ENCODE assay signal across 37 mouse cellular contexts in the genomic region with DNA sequence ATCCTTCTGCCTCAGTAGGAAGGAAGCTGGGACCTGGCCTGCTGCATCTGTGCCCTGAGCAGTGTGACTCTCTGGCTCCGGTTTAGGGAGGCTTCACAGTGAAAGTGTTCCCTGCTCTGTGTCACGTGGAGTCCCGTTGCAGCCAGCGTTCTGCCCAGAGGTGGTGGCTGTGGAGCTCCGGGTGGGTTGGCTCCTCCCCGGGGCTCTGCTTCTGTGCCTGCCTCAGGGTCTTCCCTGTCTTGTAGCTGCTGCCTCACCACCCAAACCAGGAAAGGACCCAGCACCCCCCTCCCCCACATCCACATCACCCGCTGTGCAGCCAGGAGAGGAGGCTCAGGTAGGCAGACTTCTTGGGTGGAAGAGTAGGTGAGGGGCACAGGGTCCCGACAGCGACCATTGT. TPM values are rescaled to one million over a fixed set of nuclear protein-coding genes. Genes with fewer than 3 reads are reported as not detected.
"Had no signal": no experiment of that assay in that cellular context is flagged by ENCODE, and none has a peak within 500 bp of the region (broad histone marks: within the 10 kb centered on the region; RNA-seq: fewer than 3 reads in every experiment).

No protein-coding gene starts in this region.

- H3K9ac ChIP-seq: limb, embryonic 12.5 days; limb, embryonic 13.5 days; limb, embryonic 15.5 days; liver, embryonic 12.5 days; liver, embryonic 13.5 days; liver, embryonic 14.5 days; liver, embryonic 15.5 days; liver, postnatal 0 days; lung, embryonic 14.5 days; lung, embryonic 15.5 days; midbrain, embryonic 12.5 days; midbrain, embryonic 13.5 days; midbrain, embryonic 15.5 days; neural tube, embryonic 12.5 days had no signal

- H3K27me3 ChIP-seq: limb, embryonic 12.5 days; limb, embryonic 13.5 days; limb, embryonic 15.5 days; liver, embryonic 12.5 days; liver, embryonic 13.5 days; liver, embryonic 15.5 days; lung, embryonic 15.5 days; megakaryocyte, embryonic 14.5 days; midbrain, embryonic 12.5 days; midbrain, embryonic 13.5 days; midbrain, embryonic 15.5 days; neural tube, embryonic 12.5 days had no signal

- H3K9me3 ChIP-seq: limb, embryonic 10.5 days; limb, embryonic 12.5 days; limb, embryonic 13.5 days; limb, embryonic 15.5 days; liver, embryonic 12.5 days; liver, embryonic 13.5 days; liver, embryonic 15.5 days; lung, embryonic 15.5 days; megakaryocyte, embryonic 14.5 days; midbrain, embryonic 10.5 days; midbrain, embryonic 12.5 days; midbrain, embryonic 13.5 days; midbrain, embryonic 15.5 days; neural tube, embryonic 12.5 days had no signal

- H3K4me3 ChIP-seq: limb, embryonic 10.5 days; limb, embryonic 12.5 days; limb, embryonic 13.5 days; limb, embryonic 15.5 days; liver, embryonic 12.5 days; liver, embryonic 13.5 days; liver, embryonic 15.5 days; lung, embryonic 15.5 days; megakaryocyte, embryonic 14.5 days; midbrain, embryonic 10.5 days; midbrain, embryonic 12.5 days; midbrain, embryonic 13.5 days; midbrain, embryonic 15.5 days; myocyte; neural tube, embryonic 12.5 days had no signal

- H3K27ac ChIP-seq: limb, embryonic 10.5 days; limb, embryonic 12.5 days; limb, embryonic 13.5 days; limb, embryonic 15.5 days; liver, embryonic 12.5 days; liver, embryonic 13.5 days; liver, embryonic 14.5 days; liver, embryonic 15.5 days; lung, embryonic 15.5 days; macrophage; midbrain, embryonic 10.5 days; midbrain, embryonic 12.5 days; midbrain, embryonic 13.5 days; midbrain, embryonic 15.5 days; neural tube, embryonic 12.5 days had no signal

- ATAC-seq: liver, embryonic 12.5 days; liver, postnatal 0 days; lung, postnatal 0 days; midbrain, embryonic 13.5 days; midbrain, embryonic 15.5 days; midbrain, embryonic 16.5 days had no signal

- DNase-seq: left cerebral cortex, postnatal 4 days; liver; liver, embryonic 13.5 days; liver, postnatal 0 days; lung, adult 18-20 months; lung, adult 2 months; lung, embryonic 14.5 days; lung, postnatal 10 days; lung, postnatal 14 days; lung, postnatal 36 days; lung, postnatal 4 days; midbrain, embryonic 14.5 days had no signal

- H3K4me1 ChIP-seq: limb, embryonic 10.5 days; limb, embryonic 13.5 days; limb, embryonic 15.5 days; liver, embryonic 12.5 days; liver, embryonic 13.5 days; liver, embryonic 15.5 days; lung, embryonic 15.5 days; midbrain, embryonic 10.5 days; midbrain, embryonic 12.5 days; midbrain, embryonic 13.5 days; midbrain, embryonic 15.5 days had no signal

- H3K4me2 ChIP-seq: limb, embryonic 12.5 days; limb, embryonic 13.5 days; limb, embryonic 15.5 days; liver, embryonic 11.5 days; liver, embryonic 12.5 days; liver, embryonic 13.5 days; liver, embryonic 15.5 days; lung, embryonic 14.5 days; lung, embryonic 15.5 days; midbrain, embryonic 11.5 days; midbrain, embryonic 12.5 days; midbrain, embryonic 13.5 days; midbrain, embryonic 15.5 days; neural tube, embryonic 12.5 days had no signal

RNA-seq across cellular contexts. Expression of gene 1700088E04Rik, which starts 21.6 kb away (rescaled TPM):
- total RNA-seq: megakaryocyte, adult 5-6 weeks; megakaryocyte-erythroid progenitor cell, adult 5-6 weeks; monocyte, adult 5-6 weeks had no signal

RNA-seq across cellular contexts. Expression of gene Sox10, which starts 45.5 kb away (rescaled TPM):
- total RNA-seq: liver, adult 2 months; megakaryocyte progenitor cell, adult 5-6 weeks; megakaryocyte, adult 5-6 weeks; megakaryocyte-erythroid progenitor cell, adult 5-6 weeks; monocyte, adult 5-6 weeks had no signal
- polyA plus RNA-seq: liver, adult 2 months; macrophage; myocyte had no signal
